Mouse (Mus musculus) right cerebral cortex, postnatal 14 days (tissue): ENCODE data around the gene Nr6a1.

Source experiments
- DNase-seq: peaks from one replicate; pipeline ENCODE4 v3.0.0; 2022

The Nr6a1 gene

DNA sequence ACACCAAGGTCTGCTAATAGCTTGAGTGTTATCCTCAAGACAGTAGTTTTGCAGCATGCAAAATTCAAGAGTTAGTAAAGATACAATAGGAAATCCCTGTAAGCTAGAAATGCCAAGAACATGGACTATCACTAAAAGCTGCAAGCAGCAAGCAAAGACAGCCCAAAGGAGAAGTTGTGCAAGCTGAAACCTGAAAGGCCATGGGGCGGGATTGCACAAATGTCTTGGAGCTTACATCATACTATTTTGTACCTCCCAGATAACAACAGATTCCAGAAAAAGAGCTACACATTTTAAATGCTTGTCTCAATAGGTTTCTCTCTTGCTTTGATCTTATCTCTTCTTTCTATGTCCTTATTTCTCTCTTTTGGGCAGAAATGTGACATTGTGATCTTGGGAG is 60.8 kb downstream of the Nr6a1 start:
- DNase-seq = no peak

DNA sequence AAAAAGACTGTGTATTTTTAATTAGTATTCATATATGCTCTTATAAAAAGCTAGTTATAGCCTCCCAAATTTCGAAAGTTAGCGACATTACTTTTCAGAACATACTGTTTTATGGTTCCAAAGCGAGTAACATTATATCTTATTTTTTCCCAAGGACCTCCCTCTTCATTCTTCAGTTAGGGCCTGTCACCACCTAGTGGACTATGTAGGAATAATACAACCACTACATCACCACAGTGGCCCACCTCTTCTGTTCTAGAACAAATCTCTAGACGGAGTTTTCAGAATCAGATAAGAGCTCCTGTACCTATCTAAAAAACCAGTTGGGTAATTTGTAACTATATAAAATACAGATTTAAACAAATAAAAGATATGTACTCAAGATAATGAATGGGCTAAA is 63.5 kb downstream of the Nr6a1 start:
- peak; percentile 5 for DNase-seq

DNA sequence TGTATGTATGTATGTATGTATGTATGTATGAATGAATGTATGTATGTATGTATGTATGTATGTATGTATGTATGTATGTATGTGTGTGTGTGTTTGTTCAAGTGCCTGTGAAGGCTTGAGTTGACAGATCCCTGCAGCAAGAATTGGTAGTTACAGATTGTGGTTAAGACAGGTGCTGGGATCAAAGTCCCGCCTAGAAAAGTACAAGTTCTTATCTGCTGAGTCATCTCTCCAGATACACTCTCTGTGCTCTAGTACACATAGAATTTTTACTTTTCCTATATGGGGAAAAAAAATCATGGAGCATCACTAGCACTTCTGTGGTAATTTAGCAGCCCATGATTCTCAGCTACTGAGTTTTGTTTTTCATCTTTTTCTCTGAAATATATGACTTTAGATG is 75.7 kb downstream of the Nr6a1 start:
- DNase-seq = no peak

DNA sequence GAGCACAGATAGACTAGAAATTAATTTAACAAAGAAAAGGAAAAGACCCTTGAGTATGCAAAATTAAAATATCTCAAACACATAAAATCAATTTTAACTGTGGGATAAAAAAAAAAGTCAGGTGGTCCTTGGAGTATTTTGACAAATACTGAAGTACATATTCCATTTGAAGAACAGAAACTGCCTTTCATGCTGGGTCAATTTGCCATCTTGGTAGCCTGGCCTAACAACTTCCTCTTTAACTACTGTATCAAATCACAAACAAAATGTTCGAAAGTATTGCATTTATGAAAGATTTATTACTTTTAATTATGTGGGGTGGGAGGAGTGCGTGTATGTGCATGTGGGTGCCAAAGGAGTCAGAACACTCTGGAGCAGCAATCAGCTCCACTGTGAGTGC is 81.2 kb downstream of the Nr6a1 start:
- DNase-seq = no peak

DNA sequence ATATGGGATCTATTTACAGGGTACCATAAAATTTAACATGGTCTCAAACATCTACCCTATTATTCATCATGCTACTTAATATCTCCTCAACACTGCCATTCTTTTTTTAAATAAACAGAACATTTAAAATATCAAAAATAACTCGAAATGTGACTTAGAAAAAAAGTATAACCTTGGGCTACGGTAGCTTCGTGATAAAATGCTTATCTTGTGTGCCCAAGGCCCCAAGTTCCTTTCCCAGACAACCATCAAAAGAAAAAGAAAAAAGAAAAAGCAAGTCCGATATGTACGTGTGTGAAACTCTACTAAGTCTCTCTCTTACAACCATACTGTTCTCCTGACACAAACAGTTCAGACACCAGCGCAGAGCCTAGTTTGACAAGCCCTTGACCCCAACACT is 92.0 kb downstream of the Nr6a1 start:
- no peak for DNase-seq

DNA sequence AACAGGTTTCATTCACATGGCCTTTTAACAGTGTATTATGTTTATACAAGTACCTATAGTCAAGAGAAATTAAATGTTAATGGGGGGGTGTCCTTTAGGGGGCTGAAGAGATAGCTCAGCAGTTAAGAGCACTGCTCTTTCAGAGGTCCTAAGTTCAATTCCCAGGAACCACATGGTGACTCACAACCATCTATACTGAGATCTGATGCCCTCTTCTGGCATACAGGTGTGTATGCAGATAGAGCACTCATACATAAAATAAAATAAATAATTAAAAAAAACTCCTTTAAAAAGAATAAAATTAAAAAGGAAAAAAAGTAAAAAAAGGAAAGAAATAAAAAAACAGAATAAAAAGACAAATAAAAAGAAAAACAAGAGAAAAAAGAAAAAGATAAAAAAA is 95.5 kb downstream of the Nr6a1 start:
- DNase-seq = no peak

DNA sequence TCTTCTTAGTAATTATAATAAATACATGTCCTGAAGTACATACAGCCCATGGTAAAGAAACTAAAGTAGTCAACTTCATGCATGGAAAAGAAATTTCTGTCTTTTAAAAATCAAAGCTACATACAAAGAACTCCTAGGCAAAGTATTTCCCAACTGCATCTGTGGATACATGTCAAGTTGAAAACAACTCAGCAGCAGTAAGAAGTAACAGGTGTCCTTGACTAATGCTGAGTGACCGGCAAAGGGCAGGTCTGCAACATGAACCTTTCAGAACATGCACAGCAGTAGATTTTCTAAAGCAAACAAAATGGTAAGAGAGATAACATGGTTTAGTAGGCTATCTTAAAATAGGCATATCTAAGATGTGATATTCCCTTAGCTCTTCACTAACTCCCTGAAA is 98.0 kb downstream of the Nr6a1 start:
- no peak for DNase-seq

DNA sequence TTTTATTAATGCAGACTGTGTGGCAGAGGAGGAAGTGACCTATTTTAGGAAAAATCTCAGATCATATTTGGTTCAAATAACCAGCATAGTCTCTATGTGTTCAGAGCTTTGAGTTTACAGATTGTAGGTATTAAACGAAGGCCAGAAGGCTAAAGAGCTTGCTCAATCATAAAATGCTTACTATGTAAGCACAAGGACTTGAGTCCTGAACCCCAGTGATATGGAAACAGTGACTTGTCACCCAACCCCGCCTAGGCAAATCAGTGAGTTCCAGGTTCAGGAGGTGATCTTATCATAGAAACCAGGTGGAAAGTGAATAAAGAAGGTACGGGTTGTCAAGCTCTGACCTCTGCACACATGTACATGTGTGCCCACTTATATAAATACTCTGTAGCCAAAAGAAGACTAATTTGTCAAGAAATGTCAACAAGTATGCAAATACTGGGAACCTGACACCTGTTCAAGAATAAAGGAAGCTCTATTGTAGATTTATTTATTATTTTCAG is 99.6 kb downstream of the Nr6a1 start:
- DNase-seq = no peak

DNA sequence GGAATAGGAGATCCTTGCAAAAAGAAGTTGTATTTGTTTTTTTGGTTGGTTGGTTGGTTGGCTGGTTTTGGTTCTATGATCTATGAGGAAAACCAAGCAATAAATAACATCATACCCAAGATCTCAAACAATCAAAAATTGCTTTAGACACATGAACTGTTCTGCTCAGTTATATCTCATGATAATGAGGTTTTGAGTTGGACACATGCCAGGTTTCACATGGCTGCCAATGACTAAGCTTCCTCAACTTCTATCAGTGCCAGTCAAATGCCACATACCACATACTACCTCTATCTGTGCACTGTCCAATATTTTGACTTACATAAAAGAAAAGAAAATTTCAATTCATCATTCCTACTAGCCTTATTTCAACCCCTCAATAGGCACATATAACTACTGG is 101.3 kb downstream of the Nr6a1 start:
- DNase-seq = no peak

DNA sequence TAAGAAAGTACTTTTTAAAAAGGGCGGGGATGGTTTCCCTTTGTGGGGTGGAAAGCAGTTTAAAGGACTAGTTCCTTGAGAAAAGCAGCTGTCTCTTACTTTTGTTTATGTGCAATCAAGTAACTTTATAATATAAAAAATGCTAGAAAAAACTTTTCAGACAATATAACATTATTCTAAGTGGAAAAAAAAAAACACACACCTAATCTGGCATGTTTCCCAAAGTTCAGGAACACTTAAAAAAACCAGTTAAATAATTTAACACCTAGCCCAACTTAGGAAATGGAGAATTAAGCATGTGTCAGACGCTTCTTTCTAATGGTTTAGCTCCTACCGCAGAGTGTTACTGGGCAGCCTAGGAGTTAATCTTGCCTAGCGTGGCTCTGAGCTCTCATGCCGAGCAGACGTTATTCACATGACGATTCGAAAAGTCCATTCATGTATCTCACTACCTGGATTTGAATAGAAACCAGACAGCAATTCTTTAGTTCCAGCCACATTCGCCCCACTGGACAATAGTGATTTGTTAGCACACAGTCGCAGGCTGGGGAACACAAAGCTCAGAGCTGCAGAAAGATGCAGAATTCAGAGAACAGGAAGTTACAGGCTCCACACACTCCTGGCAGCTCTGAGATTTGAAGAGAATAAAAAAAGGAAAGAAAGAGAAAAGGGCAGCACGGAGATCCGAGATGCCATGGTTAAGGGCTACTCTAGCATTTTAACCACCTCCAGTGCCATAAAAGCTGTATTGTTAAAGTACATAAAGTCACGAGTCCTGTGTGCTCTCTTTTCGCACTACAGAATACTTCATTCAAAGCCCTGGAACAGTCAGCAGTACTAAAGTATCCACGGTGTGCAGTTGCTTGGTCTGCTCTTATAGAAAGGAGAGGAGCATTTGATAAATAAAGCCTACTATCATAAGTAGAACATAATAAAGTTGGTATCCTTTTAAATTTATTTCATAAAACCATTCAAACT is 102.4 kb downstream of the Nr6a1 start:
- peak; percentile 6 for DNase-seq

DNA sequence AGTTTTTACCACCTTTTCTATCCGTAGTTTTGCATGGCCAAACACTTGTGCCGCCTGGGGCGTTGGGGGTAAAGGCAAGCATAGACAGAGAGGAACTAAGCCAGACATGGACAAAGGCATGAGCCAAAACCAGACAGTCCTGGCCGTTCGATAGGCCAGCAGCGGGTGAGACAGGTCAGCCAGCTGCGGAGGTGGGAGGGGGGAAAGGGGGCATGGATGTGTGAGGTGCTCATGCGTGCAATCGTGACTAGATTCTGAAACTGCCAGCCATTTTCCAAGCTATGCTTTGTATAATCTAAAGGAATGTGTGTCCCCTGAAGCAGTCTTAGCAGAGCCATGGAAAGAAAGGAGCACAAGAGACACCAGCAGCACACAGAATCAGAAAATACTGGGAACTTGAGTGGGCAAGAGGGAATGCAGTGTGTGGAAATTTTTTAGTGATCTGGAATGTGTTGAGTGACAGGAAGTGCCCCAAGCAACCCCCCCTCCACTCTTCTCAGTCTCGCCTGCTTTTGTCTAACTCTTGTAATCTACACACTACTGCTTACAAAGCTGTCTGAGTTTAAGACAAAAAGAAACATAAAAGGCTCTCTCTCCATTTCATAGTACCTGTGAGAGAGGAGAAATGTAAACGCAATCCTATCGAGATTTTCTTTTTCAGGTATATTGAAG is 103.4 kb downstream of the Nr6a1 start:
- DNase-seq = peak; percentile 38

DNA sequence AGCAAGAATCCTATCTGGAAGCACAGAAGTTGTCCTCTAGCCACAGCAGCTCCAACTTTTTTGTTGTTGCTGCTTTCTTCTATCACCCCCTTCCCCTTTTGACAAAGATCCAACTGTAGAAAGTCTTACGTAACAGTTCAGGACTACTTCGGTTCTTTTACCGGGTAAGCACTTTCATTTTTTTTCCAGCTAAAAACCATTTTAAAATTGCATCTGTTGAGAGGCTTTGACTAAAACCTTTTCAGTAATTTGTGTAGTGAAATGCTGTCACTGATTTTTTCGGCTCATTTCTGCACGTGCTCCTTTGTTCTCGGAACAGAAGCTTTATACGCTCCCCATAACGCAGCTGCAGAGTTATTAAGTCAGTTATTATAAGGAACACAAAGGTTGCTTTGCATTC is 104.1 kb downstream of the Nr6a1 start:
- no peak for DNase-seq

DNA sequence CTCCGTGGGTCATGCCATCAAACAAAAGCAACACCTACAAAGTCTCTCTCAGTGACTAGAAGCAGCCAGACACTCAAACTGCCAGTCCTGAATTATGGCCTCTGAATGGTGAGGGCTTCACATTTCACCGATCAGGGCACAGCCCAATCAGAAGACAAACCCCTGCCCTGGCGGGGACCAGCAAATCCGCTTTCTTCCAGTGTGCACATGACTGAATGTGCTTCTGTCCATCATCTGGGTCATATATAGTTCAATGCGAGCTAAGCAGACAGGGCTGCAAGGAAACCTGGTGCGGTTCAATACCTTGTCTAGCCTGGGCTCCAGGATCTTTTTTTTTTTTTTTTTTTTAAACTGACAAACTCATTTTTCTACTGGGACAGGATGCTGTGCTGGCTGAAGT is 104.5 kb downstream of the Nr6a1 start:
- DNase-seq = peak; percentile 25

DNA sequence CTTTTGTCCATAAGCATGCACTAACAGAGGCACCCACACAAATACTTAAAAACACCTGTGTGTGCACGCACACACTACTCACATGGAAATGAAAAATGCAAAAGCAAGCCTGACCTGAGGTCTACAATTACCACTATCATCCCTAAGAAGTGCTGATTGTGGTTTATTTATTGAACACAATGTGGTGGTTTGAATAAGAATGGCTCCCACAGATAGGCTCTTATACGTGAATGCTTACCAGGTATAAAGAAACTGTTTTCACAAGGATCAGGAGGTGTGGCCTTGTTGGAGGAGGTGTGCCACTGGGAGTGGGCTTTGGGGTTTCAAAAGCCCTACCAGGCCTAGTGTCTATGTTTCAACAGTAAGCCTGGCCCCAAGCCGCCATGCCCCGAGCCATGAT is 110.0 kb downstream of the Nr6a1 start:
- no peak for DNase-seq

DNA sequence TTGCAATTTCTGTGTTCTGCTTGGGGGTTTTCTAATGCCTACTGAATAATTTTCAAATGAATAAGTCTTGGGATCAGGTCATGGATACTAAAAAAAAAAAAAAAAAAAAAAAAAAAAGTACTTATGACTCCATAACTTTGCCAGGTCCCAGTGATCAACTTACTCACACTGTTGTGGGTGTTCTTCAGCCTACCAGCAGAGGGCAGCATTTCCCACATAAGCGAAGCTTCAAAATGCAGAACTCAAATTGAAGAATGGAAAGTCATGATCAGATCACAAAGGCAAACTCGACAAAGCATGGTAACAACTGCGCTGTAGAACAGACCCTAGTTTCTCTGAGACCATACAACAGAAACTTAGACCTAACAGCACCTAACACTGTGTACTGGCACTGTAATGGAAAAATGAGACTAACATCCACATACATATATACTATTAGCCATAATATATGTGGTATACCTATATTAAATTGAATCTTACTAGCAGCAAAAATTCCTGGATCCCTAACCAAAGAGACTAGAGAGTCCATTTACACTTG is 130.3 kb downstream of the Nr6a1 start:
- peak; percentile 68 for DNase-seq

DNA sequence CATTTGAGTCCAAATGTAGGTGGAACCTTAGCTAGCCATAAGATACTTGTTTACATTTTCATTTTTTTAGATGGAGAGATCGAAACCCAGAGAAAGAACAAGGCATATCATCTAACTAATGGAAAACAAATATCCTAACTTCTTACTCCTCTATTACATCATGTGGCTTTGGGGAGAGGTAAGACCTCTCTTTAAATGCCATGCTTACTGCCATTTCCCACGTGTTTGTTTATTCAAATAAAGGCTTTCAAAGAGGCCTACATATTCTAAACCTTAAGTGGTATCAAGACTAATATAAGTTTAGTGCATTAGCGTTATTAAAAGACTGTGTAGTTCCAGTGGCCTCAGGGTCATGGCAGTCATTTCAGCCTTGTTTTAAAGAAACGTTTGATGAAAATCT is 140.2 kb downstream of the Nr6a1 start:
- DNase-seq = no peak

DNA sequence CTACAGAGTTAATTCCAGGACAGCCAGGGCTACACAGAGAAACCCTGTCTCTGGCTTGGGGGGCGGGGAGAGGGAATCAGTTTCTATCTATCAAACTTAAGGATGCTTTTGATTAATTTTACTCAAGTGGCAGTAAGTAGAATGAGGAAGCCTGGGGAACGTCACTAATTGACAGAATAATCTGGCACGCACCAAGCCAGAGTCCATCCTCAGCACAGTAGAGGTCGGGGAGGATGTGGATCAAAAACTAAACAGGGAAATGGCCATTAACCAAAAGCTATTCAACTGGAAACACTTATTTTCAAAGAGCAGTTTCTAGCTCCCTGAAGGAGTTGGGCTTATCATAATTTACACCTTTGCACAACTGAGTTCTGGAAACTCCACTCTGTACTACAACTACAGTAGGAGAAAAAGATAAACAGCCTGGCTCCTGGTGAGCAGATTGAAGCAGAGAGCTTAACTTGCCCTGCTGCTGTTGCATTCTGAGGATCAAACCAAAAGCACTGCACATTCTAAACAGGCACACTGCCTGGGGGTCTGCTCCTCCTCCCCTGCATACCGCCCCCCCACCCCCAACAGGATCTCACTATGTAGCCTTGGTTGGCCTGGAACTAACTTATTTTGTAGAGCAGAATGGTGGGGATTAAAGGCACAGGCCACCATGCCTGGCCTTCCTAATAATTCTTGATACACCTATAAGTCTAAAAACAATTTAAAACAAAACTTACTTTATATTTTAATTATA is 141.1 kb downstream of the Nr6a1 start:
- DNase-seq = no peak

DNA sequence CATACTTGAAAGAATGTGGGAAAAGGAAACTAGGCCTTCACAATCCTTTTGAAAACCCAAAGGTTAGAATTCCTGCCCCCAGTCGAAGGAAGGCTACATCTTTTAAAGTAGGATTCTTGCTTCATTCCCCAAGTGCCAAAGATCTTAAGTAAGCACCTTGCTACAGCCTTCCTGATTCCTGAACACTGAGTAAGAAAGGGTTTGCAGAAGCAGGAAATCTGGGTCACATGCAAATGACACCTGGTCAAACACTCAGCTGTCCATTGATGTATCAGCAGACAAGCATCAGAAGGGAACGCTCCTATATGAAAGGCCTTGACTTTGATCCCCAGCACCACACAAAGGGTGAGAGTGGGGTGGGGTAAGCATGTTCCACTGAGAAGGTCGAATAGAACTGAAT is 142.4 kb downstream of the Nr6a1 start:
- no peak for DNase-seq

DNA sequence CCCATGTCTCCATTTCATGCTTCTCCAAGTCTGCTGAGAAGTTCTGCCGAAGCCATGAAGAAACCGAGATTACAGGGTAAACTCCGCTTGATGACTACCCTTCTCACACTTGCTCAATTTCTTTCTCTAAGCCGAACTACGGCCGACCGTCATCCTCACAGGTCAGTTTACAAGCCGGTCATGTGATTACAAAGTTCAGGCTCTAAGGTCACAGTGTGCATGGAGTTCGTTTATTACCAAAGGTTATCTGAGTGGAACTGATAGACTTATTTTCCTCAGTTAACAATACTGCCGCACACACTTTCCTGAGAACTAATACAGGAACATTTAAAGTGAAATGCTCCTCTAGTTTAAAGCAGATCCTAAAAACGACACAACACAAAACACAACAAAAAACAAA is 143.1 kb downstream of the Nr6a1 start:
- DNase-seq = no peak

DNA sequence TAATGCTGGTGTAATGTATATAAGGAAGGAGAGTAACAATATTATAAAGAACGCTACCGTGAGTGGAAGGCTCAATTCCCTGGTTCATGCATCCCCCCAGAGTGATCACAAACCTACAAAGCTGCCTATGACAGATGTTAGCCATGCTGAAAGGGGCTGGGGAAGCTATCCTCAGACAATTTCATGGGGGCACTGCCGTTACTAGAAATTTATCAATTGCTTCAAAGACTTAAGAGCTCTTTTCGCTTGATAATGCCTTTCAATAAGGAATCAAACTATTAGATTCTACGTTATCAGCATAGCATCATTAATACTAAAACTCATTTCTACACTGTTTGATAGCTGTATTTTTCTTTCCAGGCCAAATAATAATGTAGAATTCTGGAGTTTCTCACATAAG is 144.1 kb downstream of the Nr6a1 start:
- no peak for DNase-seq

DNA sequence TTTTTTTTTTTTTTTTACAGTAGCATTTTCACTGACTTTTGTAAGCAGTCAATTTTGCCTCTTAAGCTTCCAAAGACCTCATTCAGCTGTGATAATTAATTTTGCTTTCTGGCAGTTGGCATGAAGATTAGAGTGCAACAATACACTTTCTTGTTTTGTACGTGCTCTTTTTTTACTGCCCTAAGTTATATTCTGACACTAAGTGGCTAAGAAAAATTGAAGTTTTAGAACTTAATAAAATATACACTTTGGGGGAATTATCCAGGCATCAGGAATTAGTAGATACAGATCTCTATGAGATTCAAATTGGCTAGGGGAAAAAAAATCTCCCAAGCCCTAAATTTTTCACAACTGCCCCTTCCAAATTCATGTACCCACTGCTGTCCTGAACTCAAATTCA is 144.8 kb downstream of the Nr6a1 start:
- no peak for DNase-seq

DNA sequence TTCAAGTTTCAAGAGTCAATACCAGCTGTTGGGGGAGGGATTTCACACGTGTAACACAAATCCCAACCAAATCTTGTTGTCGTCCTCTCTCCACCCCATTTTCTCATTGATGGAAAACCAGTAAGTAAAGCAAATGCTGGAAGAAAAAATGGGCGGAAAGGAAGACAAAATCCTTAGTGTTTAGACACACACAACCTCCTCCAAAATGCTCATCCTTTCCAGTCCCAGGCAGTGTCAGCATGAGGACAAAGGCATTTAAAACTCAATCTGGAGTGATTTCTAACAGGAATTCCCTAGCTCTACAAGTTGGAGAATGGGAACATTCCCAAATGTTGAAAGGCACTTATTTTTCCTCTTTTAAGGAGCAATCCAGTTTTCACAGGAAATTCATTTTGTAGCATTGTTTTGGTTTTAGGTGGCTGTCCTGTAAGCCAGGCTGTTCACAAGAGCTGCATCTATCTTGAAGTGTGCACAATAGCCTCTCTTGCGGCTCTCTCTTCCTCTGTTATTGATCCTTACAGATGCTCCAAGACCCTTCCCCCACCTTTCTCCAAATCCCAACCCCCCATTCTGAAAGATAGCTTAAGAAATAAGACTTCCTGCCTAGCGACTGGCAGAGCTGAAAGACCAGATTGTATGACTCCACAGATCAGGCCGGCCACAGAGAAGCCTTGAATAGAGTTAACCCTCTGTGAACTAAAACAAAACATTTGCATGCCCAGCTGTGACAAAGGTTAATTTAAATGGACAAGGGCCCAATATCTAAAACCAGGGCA is 145.4 kb downstream of the Nr6a1 start:
- no peak for DNase-seq
